Mouse (Mus musculus): ENCODE data around the gene Rhbdl1. TPM values are rescaled to one million over a fixed set of nuclear protein-coding genes. Genes with fewer than 3 reads are reported as not detected.
"Not testable (repeated sequence)": the region's sequence is repeated elsewhere in the genome, so short reads cannot be mapped to it uniquely, and the experiment has no call there.

The Rhbdl1 gene
- polyA plus RNA-seq, 1 experiment: 109 TPM

DNA sequence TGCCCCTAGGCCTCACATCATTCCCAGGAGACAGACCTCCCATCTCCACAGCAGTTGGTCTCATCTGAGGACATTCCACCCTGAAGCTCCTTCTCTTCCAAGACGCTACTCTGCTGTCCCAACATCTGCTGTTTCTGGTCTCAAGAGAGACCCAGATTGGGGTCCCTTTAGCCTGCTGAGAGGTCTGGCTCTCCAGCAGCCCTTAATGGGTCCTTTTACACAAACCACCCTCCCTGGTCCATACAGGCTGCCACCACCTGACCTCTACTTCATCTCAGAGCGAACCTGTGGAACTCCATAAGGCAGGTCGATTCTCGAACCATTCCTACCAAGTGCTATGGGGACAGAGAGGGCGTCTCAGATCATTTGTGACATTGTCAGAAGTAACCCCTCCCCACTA, 29.1 kb downstream of the Rhbdl1 start:
- peaks cover 13% of the 10 kb centered on the region for H3K4me1 ChIP-seq (ENCODE audit: control insufficient read depth, insufficient read depth, low read length)
- TF ChIP-seq POLR2A (IDR thresholded peaks at IDR 0.05; ENCODE audit: extremely low read depth, insufficient read depth, low read length) (no peak), CTCF (IDR thresholded peaks at IDR 0.05; ENCODE audit: extremely low read depth, insufficient read depth, low read length) (no peak)
- peak overlapping the region; percentile 58; the same call in 1 of the 2 replicates for H3K27ac ChIP-seq (ENCODE audit: insufficient read depth, low read length)
- H3K4me3 ChIP-seq (ENCODE audit: insufficient read depth, low read length): peak overlapping the region; percentile 99

GRCm38 (mm10) chr17:25807452-25807851, 29.6 kb downstream of the Rhbdl1 start:
- not testable (repeated sequence) for H3K4me3 ChIP-seq (ENCODE audit: insufficient read depth, low read length); H3K27ac ChIP-seq (ENCODE audit: insufficient read depth, low read length)
- H3K4me1 ChIP-seq (ENCODE audit: control insufficient read depth, insufficient read depth, low read length): peaks cover 13% of the 10 kb centered on the region

- Histone ChIP-seq H3K27ac (ENCODE audit: insufficient read depth, low read length) (no peak overlapping the region), H3K4me3 (ENCODE audit: insufficient read depth, low read length) (no peak overlapping the region), H3K4me1 (ENCODE audit: control insufficient read depth, insufficient read depth, low read length) (peaks cover 13% of the 10 kb centered on the region)
- TF ChIP-seq CTCF (IDR thresholded peaks at IDR 0.05; ENCODE audit: extremely low read depth, insufficient read depth, low read length): no peak
- TF ChIP-seq POLR2A (IDR thresholded peaks at IDR 0.05; ENCODE audit: extremely low read depth, insufficient read depth, low read length): no peak
Observed at GRCm38 (mm10) chr17:25806507-25806906, 30.6 kb downstream of the Rhbdl1 start.

GRCm38 (mm10) chr17:25802825-25803517, 34.1 kb downstream of the Rhbdl1 start:
- Histone ChIP-seq H3K4me3 (ENCODE audit: insufficient read depth, low read length) (peak overlapping the region; percentile 32), H3K4me1 (ENCODE audit: control insufficient read depth, insufficient read depth, low read length) (peaks cover 9% of the 10 kb centered on the region), H3K27ac (ENCODE audit: insufficient read depth, low read length) (peak overlapping the region; percentile 88)
- TF ChIP-seq POLR2A (IDR thresholded peaks at IDR 0.05; ENCODE audit: extremely low read depth, insufficient read depth, low read length) (peak; percentile 76; the same call in 1 of the 2 replicates), CTCF (IDR thresholded peaks at IDR 0.05; ENCODE audit: extremely low read depth, insufficient read depth, low read length) (no peak)

DNA sequence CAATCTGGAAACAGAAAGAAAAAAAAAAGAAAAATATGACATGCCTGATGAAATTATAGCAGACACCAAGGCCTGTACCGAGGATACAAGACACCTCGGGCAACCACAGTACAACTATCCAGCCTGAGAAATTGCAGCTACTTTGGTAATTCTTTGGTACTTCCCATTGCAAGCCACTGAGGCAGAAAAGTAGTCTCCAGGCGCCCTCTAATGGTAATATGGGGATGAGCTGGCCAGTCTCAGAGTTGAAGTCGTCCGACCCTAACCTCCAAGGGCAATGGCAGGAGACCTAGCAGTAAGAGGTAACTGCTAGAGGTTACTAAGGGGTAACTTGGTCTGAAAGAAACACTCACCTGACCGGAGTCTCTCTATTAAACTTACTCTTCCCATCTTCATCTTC, 36.1 kb downstream of the Rhbdl1 start:
- H3K27ac ChIP-seq (ENCODE audit: insufficient read depth, low read length): no peak overlapping the region
- peaks cover 9% of the 10 kb centered on the region for H3K4me1 ChIP-seq (ENCODE audit: control insufficient read depth, insufficient read depth, low read length)
- TF ChIP-seq CTCF (IDR thresholded peaks at IDR 0.05; ENCODE audit: extremely low read depth, insufficient read depth, low read length) (peak; percentile 84), POLR2A (IDR thresholded peaks at IDR 0.05; ENCODE audit: extremely low read depth, insufficient read depth, low read length) (no peak)
- no peak overlapping the region for H3K4me3 ChIP-seq (ENCODE audit: insufficient read depth, low read length)

DNA sequence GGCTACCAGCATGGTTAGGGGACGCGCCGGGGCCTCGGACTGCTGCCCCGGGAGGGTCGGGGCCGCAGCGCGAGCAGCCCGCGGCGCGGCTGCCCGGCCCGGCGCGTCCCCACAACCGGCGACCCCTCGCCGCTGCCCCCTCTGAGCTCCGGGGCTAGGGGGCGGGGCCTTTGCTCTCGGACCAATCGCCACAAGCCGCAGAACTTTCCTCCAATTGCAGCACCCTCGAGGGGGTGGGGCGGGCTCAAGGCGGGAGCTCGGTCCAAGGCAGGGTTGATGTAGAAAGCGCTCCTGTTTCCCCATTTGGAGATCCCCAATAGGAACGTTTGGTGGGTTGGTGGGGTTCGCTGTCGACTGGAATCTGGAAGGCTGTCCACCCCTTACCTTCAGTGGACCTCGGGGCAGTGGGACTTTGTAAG, 40.1 kb downstream of the Rhbdl1 start, which contains the start of gene Metrn:
TSS of gene Metrn (minus strand) at position 186 of the 419 bp plus-strand sequence.
- H3K4me1 ChIP-seq (ENCODE audit: control insufficient read depth, insufficient read depth, low read length): peaks cover 3% of the 10 kb centered on the region; the same call in 1 of the 2 replicates
- peak within 1 kb of the TSS; percentile 82; the same call in 1 of the 2 replicates for H3K27ac ChIP-seq (ENCODE audit: insufficient read depth, low read length)
- H3K4me3 ChIP-seq (ENCODE audit: insufficient read depth, low read length): peak within 1 kb of the TSS; percentile 41
- TF ChIP-seq CTCF (IDR thresholded peaks at IDR 0.05; ENCODE audit: extremely low read depth, insufficient read depth, low read length): no peak
- TF ChIP-seq POLR2A (IDR thresholded peaks at IDR 0.05; ENCODE audit: extremely low read depth, insufficient read depth, low read length): no peak

- TF ChIP-seq CTCF (IDR thresholded peaks at IDR 0.05; ENCODE audit: extremely low read depth, insufficient read depth, low read length): no peak
- TF ChIP-seq POLR2A (IDR thresholded peaks at IDR 0.05; ENCODE audit: extremely low read depth, insufficient read depth, low read length): no peak
- Histone ChIP-seq H3K27ac (ENCODE audit: insufficient read depth, low read length) (peak overlapping the region; percentile 82; the same call in 1 of the 2 replicates), H3K4me1 (ENCODE audit: control insufficient read depth, insufficient read depth, low read length) (peaks cover 4% of the 10 kb centered on the region), H3K4me3 (ENCODE audit: insufficient read depth, low read length) (peak overlapping the region; percentile 41)
Observed at GRCm38 (mm10) chr17:25796211-25796771, 40.8 kb downstream of the Rhbdl1 start.

- no peak for TF ChIP-seq CTCF (IDR thresholded peaks at IDR 0.05; ENCODE audit: extremely low read depth, insufficient read depth, low read length)
- no peak for TF ChIP-seq POLR2A (IDR thresholded peaks at IDR 0.05; ENCODE audit: extremely low read depth, insufficient read depth, low read length)
- Histone ChIP-seq H3K4me3 (ENCODE audit: insufficient read depth, low read length) (peak within 1 kb of the TSS; percentile 41), H3K4me1 (ENCODE audit: control insufficient read depth, insufficient read depth, low read length) (peaks cover 5% of the 10 kb centered on the region), H3K27ac (ENCODE audit: insufficient read depth, low read length) (peak within 1 kb of the TSS; percentile 82)
Observed at GRCm38 (mm10) chr17:25795609-25796092, 41.4 kb downstream of the Rhbdl1 start, which contains the start of gene AC134908.4. Gene AC134908.4 (minus strand): TSS chr17:25795659.

DNA sequence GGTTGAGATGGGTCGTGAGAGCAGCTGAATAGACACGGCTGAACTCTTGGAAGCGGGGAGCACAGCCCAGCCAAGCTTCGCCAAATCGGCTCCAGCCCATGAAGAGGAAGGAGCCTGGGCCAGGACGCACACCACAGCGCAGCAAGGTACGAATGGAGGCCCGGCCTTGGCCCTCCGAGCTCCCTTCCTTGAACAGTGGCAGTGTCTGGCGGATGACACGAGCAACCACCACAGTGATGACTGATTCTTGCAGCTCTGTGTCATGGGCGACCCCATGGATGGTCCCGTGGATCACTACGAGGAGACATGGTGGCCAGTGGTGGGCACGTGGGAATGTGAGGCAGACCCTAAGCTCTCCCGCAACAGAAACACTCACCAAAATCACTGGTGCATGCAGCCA, 42.1 kb downstream of the Rhbdl1 start:
- H3K4me3 ChIP-seq (ENCODE audit: insufficient read depth, low read length): peak overlapping the region; percentile 17; the same call in 1 of the 2 replicates
- peaks cover 5% of the 10 kb centered on the region for H3K4me1 ChIP-seq (ENCODE audit: control insufficient read depth, insufficient read depth, low read length)
- no peak for TF ChIP-seq POLR2A (IDR thresholded peaks at IDR 0.05; ENCODE audit: extremely low read depth, insufficient read depth, low read length)
- no peak for TF ChIP-seq CTCF (IDR thresholded peaks at IDR 0.05; ENCODE audit: extremely low read depth, insufficient read depth, low read length)
- H3K27ac ChIP-seq (ENCODE audit: insufficient read depth, low read length): peak overlapping the region; percentile 75

DNA sequence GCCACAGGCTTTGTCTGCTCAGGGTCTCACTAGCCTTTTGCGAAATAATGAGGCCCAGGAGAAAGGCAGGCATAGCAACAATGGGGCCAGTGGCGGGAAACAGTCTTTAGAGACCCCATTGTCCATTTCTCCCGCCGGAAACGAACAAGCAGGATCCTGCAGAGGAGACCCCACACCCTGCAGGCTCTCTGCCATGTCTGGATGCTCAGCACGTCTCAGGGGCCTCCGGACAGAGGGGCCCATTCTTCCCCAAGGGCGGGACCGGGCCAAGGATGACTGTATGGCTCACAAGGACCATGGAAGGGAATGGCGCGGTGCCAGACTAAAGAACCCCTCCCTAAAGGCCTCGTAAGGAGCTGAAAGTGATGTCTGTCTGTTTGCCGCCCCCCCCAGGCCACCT, 42.9 kb downstream of the Rhbdl1 start:
- Histone ChIP-seq H3K27ac (ENCODE audit: insufficient read depth, low read length) (no peak overlapping the region), H3K4me3 (ENCODE audit: insufficient read depth, low read length) (no peak overlapping the region)

More for the DNA sequence above, 42.9 kb downstream of the Rhbdl1 start:
- TF ChIP-seq CTCF (IDR thresholded peaks at IDR 0.05; ENCODE audit: extremely low read depth, insufficient read depth, low read length): no peak
- no peak for TF ChIP-seq POLR2A (IDR thresholded peaks at IDR 0.05; ENCODE audit: extremely low read depth, insufficient read depth, low read length)
- peaks cover 5% of the 10 kb centered on the region for H3K4me1 ChIP-seq (ENCODE audit: control insufficient read depth, insufficient read depth, low read length)

Measured in cortical plate, adult 2 months (tissue).